Mouse (Mus musculus) right cerebral cortex, adult 2 months (tissue): ENCODE data around the gene Fstl5.
"Not testable (repeated sequence)": the region's sequence is repeated elsewhere in the genome, so short reads cannot be mapped to it uniquely, and the experiment has no call there.

ENCODE experiments used
- DNase-seq, 2 experiments: peaks; one replicate each; pipeline ENCODE4 v3.0.0; 2021 to 2022; ENCODE audit warnings: low spot score in 2 of 2

The Fstl5 gene

DNA sequence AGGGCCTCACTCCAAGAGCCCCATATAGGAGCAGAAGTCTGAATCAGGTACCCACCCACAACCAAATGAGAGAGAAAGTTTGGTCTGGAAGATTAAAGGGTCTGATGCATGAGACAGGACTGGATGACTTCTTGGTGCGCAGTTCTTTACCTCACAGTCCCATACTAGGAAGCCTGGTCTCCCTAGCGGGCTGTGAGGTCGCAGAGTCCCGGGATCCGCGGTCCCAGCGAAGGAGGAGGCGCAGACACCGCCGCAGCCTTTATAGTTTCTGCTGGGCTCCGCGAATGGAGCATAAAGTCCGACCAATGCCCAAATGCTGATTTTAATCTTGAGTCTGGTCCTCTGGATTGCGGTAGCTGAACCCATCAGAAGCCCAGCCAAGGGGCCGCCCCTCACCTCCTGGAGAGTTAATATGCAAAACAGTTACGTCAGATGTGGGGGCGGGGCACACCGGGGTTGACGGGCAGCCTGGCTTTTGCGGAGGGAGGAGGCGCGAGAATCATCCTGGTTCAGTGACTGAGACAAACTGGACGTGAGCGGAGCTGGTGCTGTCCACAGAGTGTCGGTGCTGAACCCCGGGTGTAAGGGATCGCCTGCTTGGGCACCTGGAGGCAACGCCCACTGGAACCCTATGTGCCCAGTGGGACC is at the start of gene Fstl5:
Gene Fstl5 (plus strand): TSS at position 211 of the 648 bp plus-strand sequence.
- DNase-seq = peak; percentile 81 to 84

DNA sequence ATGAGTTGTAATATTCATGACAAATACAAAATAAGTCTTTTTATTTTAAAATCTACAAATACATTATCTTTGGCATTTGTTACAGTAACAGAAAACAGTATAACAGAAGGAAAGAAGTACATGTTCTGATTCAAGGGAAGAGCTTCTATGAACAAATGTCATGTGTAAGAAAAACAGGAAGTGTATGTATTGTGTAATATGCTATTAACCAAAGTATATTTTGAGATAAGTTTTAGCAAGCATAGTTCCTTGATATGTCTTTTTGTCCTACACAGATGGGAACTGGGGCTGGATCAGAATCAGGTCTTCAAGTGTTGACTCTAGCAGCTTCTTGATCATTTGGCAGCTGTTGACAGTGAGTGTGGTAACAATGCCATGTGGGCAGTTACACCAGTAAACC is 48.5 kb upstream of the Fstl5 start:
- no peak for DNase-seq

DNA sequence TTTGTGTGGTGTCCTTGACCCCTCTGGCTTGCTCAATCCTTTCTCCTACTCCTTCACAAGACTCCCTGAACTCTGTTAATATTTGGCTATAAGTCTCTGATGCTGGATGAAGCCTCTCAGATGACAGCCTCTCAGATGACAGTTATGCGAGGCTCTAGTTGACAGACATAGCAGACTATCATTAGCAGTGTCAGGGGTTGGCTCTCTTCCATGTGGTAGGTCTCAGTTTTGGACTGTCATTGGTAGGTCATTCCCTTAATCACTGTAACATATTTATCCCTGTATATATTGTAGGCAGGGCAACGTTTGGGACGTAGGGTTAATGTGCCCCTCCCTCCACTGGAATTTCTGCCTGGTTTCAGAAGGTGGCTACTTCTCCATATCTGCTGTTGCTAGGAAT is 22.9 kb upstream of the Fstl5 start:
- DNase-seq = no peak

DNA sequence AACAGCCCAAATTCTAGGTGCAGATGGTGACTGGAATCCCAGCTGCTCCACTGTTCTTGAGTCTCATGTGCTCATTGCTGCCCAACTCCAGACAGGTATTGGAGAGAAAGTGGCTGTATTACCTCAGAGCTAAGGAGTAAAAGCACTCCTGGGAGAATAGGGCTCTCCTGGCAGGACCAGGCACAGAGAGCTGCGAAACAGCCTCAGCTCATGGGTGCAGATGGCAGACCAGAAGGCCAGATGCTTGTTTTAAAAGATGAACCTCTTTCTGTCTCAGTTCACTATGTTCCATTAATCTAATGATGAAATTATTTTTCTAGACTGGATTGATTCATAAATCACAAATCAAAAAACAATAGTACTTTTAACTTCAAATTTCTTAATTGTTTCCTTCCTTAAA is 12.1 kb upstream of the Fstl5 start:
- DNase-seq = no peak

DNA sequence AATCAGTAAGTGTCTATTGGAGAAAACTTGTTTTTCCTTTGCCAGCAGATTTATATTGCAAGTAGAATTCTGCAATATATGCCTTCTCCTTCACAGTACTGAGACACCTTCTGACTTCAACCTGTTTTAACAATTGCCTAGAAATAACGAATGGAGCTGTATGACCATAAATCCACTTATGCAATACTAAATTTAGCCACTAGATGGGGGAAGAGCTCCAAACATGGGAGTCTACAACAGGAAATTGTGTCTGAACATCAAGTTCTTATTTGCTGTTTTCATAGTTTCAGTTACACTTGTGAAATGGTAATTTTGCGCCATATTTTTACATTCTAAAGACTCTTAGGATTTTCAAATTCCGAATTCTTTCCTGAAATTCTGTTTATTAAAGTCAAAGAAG is 6.2 kb upstream of the Fstl5 start:
- peak in 1 of 2 experiments; percentile 48 for DNase-seq

DNA sequence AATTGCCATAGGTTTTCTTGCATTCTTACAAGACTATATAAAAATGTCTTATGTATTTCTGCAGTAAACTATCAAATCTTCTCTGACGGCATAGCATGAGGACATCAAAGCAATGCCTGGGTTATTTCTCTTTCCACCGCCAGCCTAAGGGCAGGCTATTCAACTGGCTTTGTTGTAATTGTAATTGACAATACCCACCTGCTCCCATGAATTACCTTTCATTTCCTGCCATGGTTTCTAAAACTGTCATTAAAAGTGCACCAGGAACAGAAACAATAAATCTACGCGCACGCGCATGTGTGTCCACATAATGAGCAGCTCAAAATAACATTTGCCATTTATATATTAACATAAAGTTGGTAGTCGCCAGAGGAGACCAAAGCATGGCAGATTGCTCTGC is 1.2 kb upstream of the Fstl5 start:
- no peak for DNase-seq

DNA sequence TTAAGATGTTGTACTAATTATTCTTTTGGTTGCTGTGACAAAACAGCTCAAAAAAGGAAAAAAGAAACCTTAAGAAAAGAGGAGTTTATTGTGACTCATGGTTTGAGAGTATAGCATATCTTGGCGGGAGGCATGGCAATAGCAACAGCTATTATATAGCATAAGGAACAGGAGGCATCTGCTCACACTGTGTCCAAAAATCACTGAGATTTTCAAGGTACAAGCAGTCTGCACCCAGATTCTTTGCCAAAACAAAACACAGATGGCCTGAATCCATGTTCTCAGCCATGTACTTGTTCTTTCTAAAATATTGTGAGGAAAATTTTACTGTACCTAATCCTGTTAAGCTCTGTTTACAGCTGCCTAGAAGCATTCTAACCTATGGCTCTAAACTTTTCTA is 66.4 kb downstream of the Fstl5 start:
- DNase-seq = peak in 1 of 2 experiments; percentile 2

DNA sequence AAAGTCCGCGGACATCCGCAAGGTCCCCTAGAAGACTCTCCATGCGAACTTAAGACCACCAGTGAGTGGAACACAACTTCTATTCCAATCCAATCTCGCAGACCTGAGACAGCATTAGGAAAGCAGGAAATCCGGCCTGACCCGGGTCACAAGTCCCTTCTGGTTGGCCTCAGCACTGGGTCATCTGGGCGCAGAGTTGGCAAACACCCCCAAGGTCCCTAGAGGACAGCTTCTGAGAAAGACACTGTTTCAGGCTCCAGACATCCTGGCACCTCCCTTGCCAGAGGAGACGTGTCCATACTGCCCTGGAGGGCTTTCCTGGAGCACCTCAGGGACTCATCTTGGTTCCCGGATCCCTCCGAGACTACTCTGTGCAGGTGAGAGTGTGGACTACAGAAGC is 73.8 kb downstream of the Fstl5 start:
- DNase-seq = no peak

DNA sequence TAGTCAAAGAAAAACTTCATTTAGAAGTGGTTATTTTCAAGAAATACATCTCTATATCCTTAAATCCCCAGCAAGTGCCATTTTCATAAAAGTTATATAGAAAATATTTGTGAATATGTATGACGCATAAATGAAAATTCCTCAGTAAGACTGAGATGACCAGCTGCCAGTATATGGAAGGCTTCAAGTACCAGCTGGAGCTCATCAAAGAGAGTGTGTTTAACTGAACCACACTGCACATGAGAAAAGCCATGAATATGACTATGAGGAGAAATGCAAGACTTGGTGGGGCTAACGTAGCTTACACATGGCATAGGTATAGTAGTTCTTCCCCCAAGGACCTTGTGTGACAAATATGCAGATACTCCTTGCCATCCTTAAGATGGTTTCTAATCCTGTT is 164.8 kb downstream of the Fstl5 start:
- no peak for DNase-seq

DNA sequence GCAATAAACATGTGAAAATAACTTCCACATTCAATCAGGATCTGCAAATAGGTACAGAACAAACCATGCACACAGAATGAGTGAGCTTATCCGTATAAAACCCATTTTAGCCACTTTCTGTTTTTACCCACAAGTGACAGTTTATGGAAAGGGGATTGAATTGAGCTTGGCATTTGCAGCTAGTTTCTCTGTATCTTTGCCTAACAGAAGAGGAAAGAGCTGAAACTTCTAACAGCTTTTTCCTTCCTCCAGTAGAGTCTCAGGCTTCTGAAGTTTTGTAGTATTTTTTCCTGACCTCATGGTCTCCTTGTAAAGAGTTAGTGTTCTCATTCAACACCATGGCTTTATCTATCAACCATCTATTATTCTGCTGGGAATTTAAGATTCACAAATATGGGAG is 177.3 kb downstream of the Fstl5 start:
- DNase-seq = no peak

DNA sequence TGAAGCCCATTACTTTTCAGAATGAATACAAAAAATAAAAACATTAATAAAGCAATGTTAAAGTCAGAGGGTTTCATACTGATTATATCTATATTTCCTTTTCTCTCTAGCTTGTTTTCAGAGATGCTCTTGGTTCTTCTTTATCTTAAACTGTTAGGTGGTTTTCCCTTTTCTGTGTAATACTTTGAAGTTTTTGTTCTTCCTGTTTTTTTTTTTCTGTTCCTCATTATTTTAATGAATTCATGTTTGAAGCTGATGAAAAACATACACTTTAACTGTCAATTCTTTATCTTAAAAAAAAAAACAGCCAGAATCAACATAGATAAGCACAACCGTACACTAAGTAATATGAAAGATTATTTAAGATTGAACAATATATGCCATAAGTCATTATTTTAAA is 218.9 kb downstream of the Fstl5 start:
- no peak for DNase-seq

DNA sequence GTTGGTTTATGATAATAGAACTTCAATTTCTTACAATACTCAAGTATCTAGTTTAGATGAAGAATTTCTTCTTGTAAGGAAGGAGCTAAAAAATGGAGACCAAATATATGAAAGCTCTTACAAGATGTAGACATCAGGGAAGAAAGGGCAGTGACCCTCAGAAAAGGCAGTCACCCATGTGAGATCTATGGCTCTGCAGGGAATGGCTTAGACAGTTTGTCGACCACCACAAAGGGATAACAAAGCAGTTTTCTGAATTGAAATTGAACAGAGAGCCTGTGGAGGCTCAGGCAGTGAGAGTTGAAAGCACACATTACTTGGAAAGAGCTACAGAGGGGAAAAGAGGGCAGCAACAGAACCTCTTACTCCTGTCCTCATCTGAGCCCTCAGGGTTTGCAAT is 220.3 kb downstream of the Fstl5 start:
- DNase-seq = no peak

DNA sequence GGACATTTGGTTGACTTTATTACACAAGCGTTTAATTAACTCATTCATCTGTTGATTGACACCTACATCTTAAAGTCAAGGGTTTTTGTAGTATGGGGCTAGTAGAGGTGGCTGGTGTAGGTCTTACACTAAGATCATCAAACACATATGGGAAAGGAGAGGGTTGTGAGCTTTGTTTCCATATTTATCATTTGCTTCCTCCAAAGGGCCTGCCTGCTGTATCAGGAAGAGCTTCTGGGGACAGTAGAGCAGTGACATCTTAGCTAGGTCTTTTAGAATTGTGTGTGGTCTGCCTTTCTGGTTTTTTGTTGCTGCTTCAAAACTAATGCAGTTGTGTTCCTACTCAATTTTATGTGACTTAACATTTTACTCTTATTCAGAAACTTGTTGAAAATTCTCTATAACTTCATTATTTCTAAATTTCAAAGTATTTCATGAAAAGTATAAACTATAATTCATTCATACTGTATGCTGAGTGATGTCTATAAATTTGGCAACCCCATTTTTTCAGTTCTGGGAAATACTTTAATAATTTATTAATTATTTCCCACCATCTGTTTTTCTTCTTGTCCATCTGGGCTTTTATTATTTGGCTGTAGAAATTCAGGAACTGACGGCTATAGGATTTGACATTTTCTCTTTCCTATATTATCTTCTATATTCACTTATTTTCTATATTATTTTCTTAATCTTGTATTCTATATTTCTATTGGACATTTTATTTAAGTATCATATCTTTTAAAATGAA is 227.1 kb downstream of the Fstl5 start:
- DNase-seq = no peak

DNA sequence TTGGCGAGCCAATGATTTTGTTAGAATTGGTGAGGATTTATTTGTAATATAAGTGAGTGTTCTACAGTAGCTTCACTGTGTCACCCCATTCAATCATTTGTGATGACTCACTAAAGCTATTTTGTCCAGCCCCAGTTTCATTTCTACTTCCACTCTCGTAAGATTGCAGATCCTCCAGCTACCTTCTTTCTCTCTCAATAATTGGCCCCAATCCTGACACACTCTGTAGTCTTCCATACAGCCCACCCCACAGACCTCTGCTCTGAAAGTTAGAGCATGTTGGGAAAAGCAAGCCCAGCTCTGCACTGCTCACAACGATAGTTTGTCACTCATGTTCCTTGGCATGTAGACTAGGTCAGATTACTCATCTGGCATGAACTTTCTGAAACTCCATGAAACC is 242.9 kb downstream of the Fstl5 start:
- no peak for DNase-seq

DNA sequence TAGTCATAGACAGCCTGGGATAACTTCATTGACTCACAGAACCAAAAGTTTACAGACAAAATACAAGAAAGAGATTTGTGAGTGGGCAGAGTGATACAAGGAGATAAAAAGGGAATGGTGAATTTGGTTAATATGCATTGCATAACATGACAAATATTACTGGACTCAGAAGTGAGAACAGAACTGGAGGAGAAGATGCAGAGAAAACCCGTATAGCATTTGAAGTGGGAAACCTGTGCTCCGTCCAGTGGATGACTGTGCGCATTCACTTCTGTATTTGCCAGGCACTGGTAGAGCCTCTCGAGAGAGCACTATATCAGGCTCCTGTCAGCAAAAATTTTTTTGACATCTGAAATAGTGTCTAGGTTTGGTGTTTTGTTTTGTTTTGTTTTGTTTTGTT is 245.5 kb downstream of the Fstl5 start:
- no peak for DNase-seq

DNA sequence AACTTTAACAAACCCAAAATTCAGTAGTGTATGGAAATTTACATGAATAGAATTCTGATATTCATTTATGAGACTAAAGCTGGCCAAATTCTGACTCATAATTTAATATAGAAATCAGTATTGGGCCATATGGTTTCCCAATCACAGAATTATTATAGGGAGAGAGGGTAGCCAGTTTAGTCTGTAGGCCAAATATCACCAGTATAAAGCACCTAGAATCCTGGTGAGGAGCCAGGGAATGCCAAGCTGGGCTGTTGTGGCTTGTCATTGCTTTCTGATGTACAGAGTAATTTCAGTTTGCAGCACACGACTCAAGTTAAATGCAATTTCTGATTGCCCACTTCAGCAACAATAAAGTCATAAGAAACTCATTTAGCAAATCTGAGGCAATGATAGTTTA is 248.4 kb downstream of the Fstl5 start:
- no peak for DNase-seq

DNA sequence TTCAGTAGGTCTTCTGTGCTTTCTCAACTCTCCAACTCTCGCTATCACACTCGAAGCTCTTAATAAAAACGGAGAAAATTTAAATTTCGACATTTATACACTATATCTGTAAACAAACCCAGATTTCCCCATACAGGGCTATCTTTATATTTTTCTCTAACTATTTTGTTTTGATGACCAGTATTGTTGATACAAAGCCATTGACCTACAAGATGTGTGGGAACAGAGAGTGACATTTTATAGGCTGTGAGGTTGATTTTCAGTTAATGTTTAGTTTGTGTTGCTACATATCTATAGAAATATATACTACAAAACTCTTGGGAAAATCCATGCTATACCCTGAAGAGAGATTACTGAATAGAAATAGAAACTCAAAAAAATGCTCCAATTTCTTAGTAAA is 262.9 kb downstream of the Fstl5 start:
- DNase-seq = no peak

DNA sequence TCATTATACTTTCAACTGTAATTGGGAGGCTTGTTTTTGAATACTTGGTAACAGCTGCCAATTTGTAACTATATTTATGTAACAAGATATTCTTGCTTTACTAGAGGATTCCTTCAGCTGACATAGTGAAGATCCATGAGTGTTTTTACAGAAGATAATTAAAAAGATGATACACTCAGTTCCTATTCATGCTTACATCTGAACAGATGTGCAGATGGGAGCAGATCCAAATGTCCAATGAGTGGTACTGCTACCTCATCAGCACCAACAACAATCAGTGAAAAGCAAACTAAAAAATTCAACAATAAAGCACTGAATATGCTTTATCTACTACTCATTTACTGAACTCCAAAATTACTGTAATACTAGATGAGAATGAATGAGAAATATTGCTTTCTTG is 292.9 kb downstream of the Fstl5 start:
- no peak for DNase-seq

DNA sequence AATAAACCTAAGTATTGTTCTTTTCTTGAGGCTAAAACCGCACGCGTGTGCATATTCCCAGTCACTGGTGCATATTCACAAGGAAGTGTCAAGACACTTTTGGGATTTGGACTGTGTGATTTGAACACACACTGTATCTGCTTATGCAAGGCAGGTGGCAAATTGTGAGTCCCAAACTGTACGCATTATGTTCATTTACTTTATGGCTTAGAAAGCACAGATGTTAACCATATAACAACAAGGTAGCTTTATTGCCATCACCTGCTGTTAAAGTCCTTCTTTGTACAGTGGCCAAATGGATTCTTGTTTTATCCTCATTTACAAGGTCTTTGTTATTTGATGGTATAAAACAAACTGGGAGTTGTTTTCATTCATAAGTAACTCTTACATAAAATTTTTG is 295.8 kb downstream of the Fstl5 start:
- DNase-seq = no peak

DNA sequence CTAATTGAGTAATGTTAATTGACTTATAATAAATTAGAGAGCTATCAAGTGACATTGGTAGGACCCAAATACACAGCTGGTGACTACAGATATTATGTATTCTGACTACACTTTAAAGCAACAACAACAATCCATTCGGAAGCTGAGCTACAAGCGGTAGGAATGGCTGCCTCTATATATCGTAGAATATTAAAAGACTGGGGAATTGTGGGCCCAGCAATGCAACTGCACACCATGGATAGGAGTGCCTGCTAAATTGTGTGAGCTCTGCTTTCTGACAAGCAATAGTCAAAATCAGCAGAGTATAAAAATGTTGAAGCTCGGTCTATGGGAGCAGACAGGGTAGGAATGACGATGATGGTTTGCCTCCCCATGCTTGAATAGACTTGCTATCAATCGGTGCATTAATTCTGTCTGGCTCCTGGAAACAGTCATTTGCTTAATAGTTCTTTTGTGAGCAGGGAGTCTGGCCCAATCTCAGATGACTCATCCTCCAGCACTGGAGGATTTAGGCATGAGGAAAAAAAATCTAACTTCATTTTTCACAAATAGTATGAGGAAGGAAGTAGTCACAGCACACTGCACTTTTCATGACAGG is 354.8 kb downstream of the Fstl5 start:
- peak; percentile 14 for DNase-seq

DNA sequence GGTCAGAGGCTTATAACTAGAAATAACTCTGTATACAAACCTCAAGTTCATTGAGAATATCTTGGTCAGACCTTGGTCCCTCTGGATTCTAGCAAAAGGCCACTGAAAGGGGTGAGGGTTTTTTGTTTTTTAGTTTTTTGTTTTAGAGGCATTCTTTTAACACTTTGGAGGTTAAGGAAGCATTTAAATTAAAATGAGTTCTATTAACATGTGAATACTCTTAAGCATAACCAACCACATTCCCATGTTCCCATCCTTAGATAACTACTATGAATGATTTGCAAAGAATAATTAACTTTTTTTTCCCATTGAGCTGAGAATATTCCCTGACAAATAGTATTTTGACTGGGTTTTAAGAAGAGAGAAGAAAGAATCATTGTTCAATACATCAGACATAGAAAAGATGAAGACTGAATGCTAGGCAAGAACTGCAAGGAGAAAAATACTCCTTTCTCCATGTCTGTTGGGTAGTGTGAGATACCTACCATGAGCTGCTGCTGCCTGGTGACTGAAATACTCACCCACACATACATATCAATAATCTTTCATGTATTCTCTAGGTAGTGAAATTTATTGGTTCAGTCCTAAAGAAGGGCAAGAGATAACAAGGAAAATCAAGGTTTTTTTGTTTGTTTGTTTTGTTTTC is 393.3 kb downstream of the Fstl5 start:
- DNase-seq = no peak

DNA sequence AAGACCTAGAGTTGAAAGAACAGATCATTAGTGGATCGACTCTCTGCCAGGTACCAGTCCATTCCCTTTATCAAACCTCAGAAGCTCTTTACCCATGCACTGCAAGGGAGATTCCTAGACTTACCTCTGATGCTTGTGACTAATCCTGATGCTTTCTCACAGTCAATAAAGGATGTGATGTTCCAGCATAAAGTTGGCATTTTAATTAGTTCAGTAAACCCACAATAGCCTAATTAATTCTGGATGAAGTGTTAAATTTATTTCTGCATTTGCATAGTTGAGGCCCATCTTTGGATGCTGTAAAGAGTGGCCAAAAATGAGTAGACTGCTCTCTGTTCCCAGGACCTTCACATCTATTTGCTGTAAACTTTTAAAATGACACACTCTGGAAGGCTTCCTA is 394.1 kb downstream of the Fstl5 start:
- DNase-seq = no peak

DNA sequence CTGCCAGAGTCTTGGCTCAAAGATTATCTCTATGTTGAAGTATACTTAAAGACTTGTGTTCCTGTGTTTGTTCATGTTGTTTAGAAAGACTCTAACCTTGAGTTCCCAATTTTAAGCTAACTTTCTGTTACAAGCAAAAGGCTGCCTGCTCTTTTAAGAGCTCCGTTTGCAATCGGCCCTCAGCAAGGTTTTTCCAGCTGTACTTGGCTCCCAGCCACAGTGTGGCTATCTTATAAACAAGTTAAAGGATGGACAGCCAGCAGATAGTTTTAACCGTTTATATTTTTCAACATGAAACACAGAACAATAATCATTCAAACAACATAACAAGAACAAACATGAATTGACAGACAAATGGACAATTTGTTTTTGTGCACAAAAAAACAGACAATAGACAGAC is 433.8 kb downstream of the Fstl5 start:
- not testable (repeated sequence) for DNase-seq
